Comparison of ENCODE assay signal across 11 mouse cellular contexts in genomic region chr3:143594676-143595075, GRCm38 (mm10).
DNase-seq lines count a peak whose midpoint lies in the region; ATAC-seq lines count a peak whose summit lies in the region.
"Had no signal": no experiment of that assay in that cellular context is flagged by ENCODE, and none has a peak within 500 bp of the region (broad histone marks: within the 10 kb centered on the region; RNA-seq: fewer than 3 reads in every experiment).

No protein-coding gene starts in this region.

- ATAC-seq in cerebellum, adult (ENCODE audit: insufficient number of reproducible peaks, low FRiP score, low TSS enrichment): peak; percentile 92
- no peak for ATAC-seq in erythroid progenitor cell, adult 5-6 weeks (replicated peaks; ENCODE audit: low FRiP score, poor library complexity, severe bottlenecking)
- ATAC-seq in megakaryocyte, adult 5-6 weeks (ENCODE audit: poor library complexity, severe bottlenecking): no peak
- ATAC-seq: liver, postnatal 0 days; midbrain, embryonic 15.5 days had no signal

- DNase-seq in cerebellum, postnatal 4 days (ENCODE audit: low spot score in 2 of 2): no peak
- peak; percentile 64 for DNase-seq in cerebellum, adult 8-10 months
- DNase-seq in layer of hippocampus, adult 18-20 months (ENCODE audit: low spot score in 2 of 2): peak; percentile 87 to 89
- peak; percentile 72 to 88 for DNase-seq in left cerebral cortex, postnatal 14 days (ENCODE audit: low spot score in 2 of 2)
- DNase-seq in adrenal gland, adult 18-20 months (ENCODE audit: low spot score in 2 of 2): no peak
- DNase-seq: adrenal gland, adult 2 months; liver, postnatal 0 days had no signal

- intact Hi-C loops in left cerebral cortex, postnatal 14 days (cut with DNase I): loop anchor here (5.0 to 10.0 kb wide), 3 partner anchors 280 to 608 kb away; no protein-coding TSS in a partner anchor

Comparison
In these comparisons a context has a peak if more than half of its experiments do, and no peak if none do; other contexts are left out.
1. DNase-seq: peak in cerebellum, adult 8-10 months (single experiment), layer of hippocampus, adult 18-20 months (2 of 2) and left cerebral cortex, postnatal 14 days (2 of 2); none in cerebellum, postnatal 4 days (0 of 2) and adrenal gland, adult 18-20 months (0 of 2).